Mouse (Mus musculus): ENCODE results near the gene Sh3glb2.

The Sh3glb2 gene

GRCm38 (mm10) chr2:30358533-30359531 is at the start of gene Sh3glb2:
Sh3glb2 (minus strand) TSS chr2:30359337.
- DNase-seq = peak; percentile 90

- DNase-seq = no peak
Measured at GRCm38 (mm10) chr2:30408452-30409100, 49.4 kb upstream of the Sh3glb2 start.

GRCm38 (mm10) chr2:30407778-30408177 is 48.6 kb upstream of the Sh3glb2 start:
- DNase-seq = no peak

- no peak for DNase-seq
Measured at GRCm38 (mm10) chr2:30407221-30407620, 48.1 kb upstream of the Sh3glb2 start.

DNA sequence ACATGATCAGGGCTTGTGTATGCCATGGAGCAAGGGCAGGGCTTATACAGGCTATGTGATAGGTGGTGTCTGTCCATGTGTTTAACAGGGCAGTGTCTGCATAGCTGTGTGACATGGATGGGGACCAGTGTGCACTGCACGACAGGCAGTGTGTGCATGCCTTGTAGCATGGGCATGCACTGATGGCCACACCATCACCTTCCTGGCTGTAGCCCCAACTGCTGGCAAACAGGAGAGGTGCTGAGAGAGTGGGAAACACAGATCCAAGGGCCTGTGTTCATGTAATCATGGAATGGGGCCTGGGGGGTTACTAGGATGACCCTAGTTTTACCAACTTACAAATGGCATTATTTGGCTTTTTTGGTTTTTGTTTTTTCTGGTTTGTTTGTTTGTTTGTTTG is 44.7 kb upstream of the Sh3glb2 start:
- DNase-seq = no peak

DNA sequence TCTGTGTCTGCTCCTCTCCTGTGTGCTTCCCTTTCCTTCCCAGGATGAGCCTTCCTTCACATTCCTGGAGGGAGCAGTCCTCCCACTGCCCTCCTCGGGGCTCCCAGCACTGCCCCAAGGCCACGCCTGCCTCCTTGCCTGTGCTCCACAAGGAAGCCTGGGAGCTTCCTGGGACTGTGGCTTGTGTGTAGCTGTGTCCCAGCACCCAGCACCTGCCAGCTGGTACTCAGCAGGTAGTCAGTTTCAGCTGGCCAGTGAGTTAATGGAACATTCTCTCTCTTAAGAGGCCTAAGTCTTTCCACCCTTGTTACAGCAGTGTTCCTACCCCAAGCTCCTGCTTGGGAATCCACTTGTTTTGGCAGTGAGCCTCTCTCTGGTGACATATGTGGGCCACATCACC is 43.7 kb upstream of the Sh3glb2 start:
- no peak for DNase-seq

DNA sequence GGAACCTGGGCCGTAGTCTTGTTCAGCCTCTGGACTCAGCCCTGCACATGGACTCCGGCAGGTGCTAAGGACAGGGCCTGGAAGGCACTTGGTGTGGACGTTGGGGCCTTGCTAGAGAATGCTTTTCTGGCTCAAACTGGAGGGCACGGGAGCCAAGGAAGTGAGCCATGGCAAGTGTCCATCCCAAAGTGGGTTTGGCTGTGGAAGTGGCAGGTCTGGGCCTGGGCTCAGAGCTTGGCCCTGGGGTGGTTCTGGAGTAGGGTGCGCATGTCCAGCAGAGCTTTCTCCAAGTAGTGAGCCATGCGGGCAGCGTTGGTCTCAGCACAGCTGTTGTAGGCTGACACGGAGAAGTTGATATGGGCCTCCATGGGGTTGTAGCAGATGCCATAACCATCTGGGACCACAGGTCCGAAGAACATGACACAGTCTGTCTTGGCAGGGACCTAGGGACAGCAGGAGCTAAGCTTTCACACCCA is 43.3 kb upstream of the Sh3glb2 start:
- no peak for DNase-seq

DNA sequence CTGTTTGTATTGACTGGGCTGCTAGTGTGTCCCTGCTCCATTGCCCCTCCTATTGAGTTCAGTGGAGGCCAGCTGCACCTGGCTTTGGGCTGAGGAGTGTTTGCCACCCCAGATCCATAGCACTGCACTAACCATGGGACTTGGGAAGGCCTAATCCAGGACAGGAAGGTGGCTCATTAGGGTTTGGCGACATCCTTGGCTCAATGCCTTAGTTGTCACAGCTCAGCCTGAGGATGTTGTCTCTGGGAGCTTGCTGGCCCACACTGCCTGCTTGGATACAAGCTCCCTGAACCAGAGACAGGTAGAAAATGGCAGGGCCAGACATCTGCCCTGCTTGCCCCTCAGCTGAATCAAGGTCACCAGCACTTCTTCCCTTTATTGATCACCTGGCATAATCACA is 42.4 kb upstream of the Sh3glb2 start:
- no peak for DNase-seq

DNA sequence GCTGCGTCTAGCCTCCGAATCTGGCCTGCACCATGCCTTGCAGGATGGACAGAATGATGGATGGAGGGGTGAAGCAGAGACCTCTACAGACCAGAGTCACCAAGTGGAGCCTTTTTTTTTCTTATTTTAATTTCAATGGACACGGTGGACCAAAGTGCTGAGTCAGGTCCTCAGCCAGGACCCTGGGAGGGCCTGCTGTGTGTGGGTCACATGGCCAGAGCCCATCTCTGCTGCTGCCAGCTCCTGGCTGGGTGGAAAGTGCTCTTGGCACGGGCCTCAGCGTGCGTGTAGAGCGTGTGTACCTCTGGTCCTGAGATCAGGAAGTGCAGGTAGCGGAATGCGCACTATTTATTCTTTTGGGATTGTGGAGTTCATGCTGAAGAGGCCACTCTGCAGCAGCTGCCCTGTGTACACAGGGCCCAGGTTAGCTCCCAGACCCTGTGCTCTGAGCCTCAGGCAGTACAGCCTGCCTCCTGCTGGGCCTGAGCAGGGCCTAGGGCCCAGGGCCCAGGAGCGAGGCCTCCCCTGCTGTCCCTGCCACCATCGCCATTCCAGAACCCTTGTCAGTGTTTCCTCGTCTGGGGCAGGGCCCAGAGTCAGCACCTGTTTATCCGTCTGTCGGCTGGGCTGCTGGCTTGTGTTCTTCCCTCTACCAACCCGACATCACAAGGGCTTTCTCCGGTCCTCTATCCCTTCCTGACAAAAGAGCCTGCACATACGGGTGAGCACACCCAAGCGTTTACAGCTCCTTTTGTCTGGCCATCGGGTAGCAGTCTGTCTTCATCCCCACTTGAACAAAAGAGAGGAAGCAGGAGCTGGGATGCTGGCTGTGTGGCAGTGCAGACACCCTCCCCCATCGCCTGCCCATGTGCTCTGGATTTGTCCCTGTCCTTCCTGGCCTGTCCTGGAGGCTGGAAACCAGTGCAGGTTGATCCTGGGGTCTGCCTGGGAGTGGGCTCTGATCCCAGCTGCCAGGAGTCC is 40.3 kb upstream of the Sh3glb2 start:
- peak; percentile 53 for DNase-seq

DNA sequence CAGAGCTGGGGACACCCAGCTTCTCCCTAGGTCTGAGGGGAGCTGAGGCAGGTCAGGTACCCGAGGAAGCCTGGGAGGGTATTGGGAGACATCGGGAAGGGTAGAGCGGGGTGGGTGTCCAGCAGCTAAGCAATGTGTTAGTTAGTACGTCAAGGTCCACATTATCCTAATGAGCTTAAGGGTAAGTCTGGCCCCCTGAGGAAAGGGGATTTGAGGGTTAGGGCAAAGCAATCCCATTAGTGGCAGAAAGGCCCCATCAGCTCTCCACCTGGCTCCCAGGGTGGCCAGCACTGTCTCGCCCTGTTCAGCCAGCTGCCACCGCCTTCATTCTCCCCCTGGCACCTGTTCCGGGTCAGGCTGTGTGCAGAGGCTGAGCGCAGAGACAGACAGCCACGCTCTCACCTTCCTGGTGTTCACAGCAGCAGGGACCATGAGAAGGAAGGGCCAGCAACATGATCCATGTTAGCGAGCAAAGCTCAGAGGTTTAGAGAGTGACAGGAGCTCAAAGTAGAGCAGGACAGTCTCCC is 38.9 kb upstream of the Sh3glb2 start:
- DNase-seq = no peak

- no peak for DNase-seq
Measured at GRCm38 (mm10) chr2:30396246-30396645, 37.1 kb upstream of the Sh3glb2 start.

DNA sequence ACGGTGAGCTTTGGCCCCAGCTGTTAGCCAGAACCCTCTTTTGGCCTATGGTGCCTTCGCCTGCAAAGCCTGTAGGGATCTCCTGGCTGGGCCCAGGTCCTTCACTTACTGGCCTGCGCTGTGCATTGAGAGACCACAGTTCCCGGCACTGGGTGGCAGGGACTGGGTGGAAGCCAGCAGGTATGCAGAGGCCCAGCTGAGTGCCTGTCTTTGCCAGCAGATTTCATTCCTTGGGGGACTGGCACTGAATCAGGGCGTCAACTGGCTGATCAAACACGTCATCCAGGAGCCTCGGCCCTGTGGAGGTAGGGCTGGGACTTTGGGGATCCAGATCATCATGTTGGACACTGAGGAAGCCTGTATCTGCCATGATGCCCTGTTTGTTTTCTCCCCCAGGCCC is 36.6 kb upstream of the Sh3glb2 start:
- DNase-seq = no peak

- no peak for DNase-seq
Measured at GRCm38 (mm10) chr2:30393370-30393656, 34.2 kb upstream of the Sh3glb2 start.

GRCm38 (mm10) chr2:30392577-30393369 is 33.6 kb upstream of the Sh3glb2 start:
- peak; percentile 77 for DNase-seq

DNA sequence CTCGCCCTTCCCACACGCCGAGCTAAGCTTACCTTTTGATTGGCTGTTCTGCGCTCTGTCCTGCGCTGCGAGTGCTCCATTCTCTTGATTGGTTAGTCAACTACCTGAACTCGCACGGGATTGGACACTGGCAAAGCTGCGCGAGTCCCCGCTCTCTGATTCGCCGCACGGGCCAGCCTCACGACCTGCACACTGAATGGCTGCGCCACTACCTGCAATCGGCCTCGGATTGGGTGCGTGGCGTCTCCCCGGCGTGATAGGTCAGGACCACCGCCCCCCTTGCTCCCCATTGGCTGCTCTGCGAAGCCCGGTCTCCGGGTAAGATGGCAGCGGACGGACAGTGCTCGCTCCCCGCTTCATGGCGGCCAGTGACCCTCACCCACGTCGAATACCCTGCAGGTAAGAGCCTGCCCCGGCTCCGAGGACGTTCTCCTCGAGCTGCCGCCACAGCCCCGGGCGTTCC is 33.0 kb upstream of the Sh3glb2 start, which contains the start of gene Dolpp1:
Dolpp1 (plus strand) TSS at position 141 of the 463 bp plus-strand sequence.
- DNase-seq = peak; percentile 94

- no peak for DNase-seq
Measured at GRCm38 (mm10) chr2:30389000-30389399, 29.9 kb upstream of the Sh3glb2 start.

GRCm38 (mm10) chr2:30386913-30387312 is 27.8 kb upstream of the Sh3glb2 start:
- no peak for DNase-seq

GRCm38 (mm10) chr2:30385591-30385990 is 26.5 kb upstream of the Sh3glb2 start:
- no peak for DNase-seq

DNA sequence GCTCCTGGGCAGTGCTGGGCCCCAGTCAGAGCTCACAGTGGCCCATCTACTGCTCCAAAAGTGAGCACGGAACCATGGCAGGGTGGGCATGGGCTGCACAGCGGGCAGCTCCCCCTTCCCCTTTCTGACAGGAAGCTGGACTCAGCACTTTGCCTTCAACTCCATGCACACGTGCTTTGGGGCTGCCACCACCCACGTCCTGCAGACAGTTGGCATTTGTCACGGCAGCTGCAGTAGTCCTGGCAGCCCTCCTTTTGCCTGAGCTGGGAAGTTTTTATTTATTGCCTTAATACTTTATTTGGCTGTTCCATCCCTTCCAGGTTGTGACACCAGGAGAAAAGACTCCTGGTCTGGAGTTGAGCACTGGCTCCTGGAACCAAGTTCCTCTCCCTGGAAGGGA is 25.7 kb upstream of the Sh3glb2 start:
- DNase-seq = no peak

GRCm38 (mm10) chr2:30381377-30381725 is 22.2 kb upstream of the Sh3glb2 start:
- no peak for DNase-seq

- DNase-seq = no peak
Measured at GRCm38 (mm10) chr2:30380564-30381376, 21.6 kb upstream of the Sh3glb2 start.

Data from lung, postnatal 14 days (tissue).